Mouse (Mus musculus): ENCODE measurements around the gene Sae1. TPM values are rescaled to one million over a fixed set of nuclear protein-coding genes. Genes with fewer than 3 reads are reported as not detected.

Sae1 gene
- 23.0 and 29.2 TPM in 2 replicates for polyA plus RNA-seq (2012; rRNA removed)

DNA sequence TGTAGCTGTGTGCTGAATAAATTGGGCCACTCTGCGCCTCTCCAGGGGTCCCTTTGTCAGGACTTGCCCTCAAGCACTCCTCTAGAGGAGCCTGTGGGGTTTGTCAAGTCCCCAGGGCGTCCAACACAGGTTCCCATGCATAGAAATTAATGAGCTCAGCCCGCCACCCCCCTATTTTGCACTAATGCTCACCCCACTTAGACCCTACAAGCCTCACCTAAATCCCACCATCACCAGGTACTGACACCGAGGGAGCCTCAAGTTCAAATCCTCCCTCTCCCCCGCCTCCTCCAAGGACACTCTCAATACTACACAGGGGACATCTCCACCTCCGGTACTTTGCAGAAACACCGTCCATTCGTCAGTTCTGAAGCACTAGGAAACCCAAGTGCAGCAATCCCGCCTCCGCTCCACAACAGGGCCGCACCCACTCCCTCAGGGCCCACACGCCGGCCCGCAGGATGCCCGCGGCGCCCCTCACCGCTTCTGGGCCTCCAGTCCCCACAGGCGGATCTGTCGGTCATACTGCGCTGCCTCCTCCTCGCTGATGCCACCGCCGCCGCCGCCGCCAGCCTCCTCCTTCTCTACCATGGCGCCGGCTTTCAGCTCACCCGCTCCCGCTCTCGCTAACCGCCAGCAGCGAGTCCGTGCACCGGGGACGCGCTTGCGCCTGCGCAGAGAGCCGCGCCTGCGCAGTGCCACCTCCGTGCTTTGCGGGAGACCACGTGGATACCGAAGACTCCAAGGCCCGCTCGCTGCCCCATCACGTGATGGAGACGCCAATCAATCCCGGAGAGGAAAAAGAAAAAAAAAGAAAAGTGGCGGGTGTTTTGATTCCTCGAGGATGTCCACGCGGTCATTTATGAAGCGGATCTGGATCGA is at the start of gene Sae1:
Gene Sae1 (minus strand): TSS at position 647 of the 882 bp plus-strand sequence.
- Histone ChIP-seq H3K36me3 (ENCODE audit: control insufficient read depth, insufficient read depth, low read length) (no peaks in the 10 kb centered on the region), H3K27ac (ENCODE audit: insufficient read depth, low read depth, low read length) (no peak within 1 kb of the TSS), H3K4me1 (ENCODE audit: control insufficient read depth, insufficient read depth, low read length) (peaks cover 5% of the 10 kb centered on the region; the same call in 1 of the 2 replicates), H3K4me3 (ENCODE audit: insufficient read depth, low read depth, low read length) (peak within 1 kb of the TSS; percentile 74), H3K27me3 (replicated peaks; ENCODE audit: control insufficient read depth, insufficient read depth, low read length) (no peaks in the 10 kb centered on the region)
- TF ChIP-seq POLR2A (IDR thresholded peaks at IDR 0.05; ENCODE audit: low read depth, low read length) (no peak), CTCF (conservative IDR thresholded peaks at IDR 0.05; ENCODE audit: insufficient read depth, insufficient read length, low read depth, low read length) (no peak)
- under 1% methylated on average over 58 of the region's 58 CpGs for WGBS
- peak; percentile 99 for DNase-seq

DNA sequence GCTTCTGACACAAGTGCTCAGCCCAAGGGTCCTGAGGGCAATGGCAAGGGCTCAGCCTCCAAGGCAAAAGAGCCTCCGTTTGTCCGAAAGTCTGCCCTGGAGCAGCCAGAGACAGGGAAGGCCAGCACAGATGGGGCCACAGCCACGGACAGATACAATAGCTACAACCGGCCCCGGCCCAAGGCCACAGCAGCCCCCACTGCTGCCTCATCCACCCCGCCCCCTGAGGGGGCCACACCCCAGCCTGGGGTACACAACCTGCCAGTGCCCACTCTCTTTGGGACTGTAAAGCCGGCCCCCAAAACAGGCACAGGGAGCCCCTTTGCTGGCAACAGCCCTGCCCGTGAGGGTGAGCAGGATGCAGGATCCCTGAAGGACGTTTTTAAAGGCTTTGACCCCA is 47.5 kb upstream of the Sae1 start:
- no peaks in the 10 kb centered on the region for H3K4me1 ChIP-seq (ENCODE audit: control insufficient read depth, insufficient read depth, low read length)
- H3K27me3 ChIP-seq (replicated peaks; ENCODE audit: control insufficient read depth, insufficient read depth, low read length): no peaks in the 10 kb centered on the region
- 87% methylated on average over 9 of the region's 9 CpGs for WGBS
- TF ChIP-seq POLR2A (IDR thresholded peaks at IDR 0.05; ENCODE audit: low read depth, low read length): no peak
- no peak for TF ChIP-seq CTCF (conservative IDR thresholded peaks at IDR 0.05; ENCODE audit: insufficient read depth, insufficient read length, low read depth, low read length)
- H3K36me3 ChIP-seq (ENCODE audit: control insufficient read depth, insufficient read depth, low read length): no peaks in the 10 kb centered on the region; the same call in 1 of the 2 replicates
- no peak overlapping the region for H3K27ac ChIP-seq (ENCODE audit: insufficient read depth, low read depth, low read length)
- no peak for DNase-seq
- H3K4me3 ChIP-seq (ENCODE audit: insufficient read depth, low read depth, low read length): no peak overlapping the region

GRCm38 (mm10) chr7:16433352-16433971 is 45.9 kb upstream of the Sae1 start:
- H3K36me3 ChIP-seq (ENCODE audit: control insufficient read depth, insufficient read depth, low read length): no peaks in the 10 kb centered on the region; the same call in 1 of the 2 replicates
- no peak for DNase-seq
- TF ChIP-seq POLR2A (IDR thresholded peaks at IDR 0.05; ENCODE audit: low read depth, low read length): no peak
- no peak for TF ChIP-seq CTCF (conservative IDR thresholded peaks at IDR 0.05; ENCODE audit: insufficient read depth, insufficient read length, low read depth, low read length)
- WGBS: 86% methylated on average over 3 of the region's 3 CpGs
- no peak overlapping the region for H3K4me3 ChIP-seq (ENCODE audit: insufficient read depth, low read depth, low read length)
- no peaks in the 10 kb centered on the region for H3K4me1 ChIP-seq (ENCODE audit: control insufficient read depth, insufficient read depth, low read length)
- H3K27ac ChIP-seq (ENCODE audit: insufficient read depth, low read depth, low read length): no peak overlapping the region
- H3K27me3 ChIP-seq (replicated peaks; ENCODE audit: control insufficient read depth, insufficient read depth, low read length): no peaks in the 10 kb centered on the region

- TF ChIP-seq CTCF (conservative IDR thresholded peaks at IDR 0.05; ENCODE audit: insufficient read depth, insufficient read length, low read depth, low read length) (peak; percentile 87), POLR2A (IDR thresholded peaks at IDR 0.05; ENCODE audit: low read depth, low read length) (no peak)
- Histone ChIP-seq H3K4me3 (ENCODE audit: insufficient read depth, low read depth, low read length) (no peak overlapping the region), H3K4me1 (ENCODE audit: control insufficient read depth, insufficient read depth, low read length) (peaks cover 7% of the 10 kb centered on the region; the same call in 1 of the 2 replicates), H3K36me3 (ENCODE audit: control insufficient read depth, insufficient read depth, low read length) (peaks cover 7% of the 10 kb centered on the region; the same call in 1 of the 2 replicates), H3K27ac (ENCODE audit: insufficient read depth, low read depth, low read length) (no peak overlapping the region), H3K27me3 (replicated peaks; ENCODE audit: control insufficient read depth, insufficient read depth, low read length) (no peaks in the 10 kb centered on the region)
- 53% methylated on average over 4 of the region's 4 CpGs for WGBS
- peak; percentile 90 for DNase-seq
Measured at GRCm38 (mm10) chr7:16426129-16426729, 38.6 kb upstream of the Sae1 start.

DNA sequence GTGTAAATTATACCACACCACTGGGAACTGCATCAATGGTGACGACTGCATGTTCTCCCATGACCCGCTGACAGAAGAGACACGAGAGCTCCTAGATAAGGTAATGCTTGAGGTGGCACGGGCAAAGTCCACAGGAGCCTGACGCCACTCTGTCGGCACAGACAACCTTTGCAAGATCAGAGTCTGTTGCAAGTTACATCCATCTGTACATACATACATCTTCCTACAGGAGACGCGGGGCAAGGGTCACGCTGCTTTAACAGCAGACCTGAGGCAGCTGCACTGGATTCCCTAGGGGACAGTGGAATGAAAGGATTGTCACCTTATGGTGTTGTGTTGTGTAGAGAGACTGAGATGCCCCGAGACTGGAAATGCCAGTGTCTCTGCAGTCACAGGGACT is 38.1 kb upstream of the Sae1 start:
- no peak for TF ChIP-seq POLR2A (IDR thresholded peaks at IDR 0.05; ENCODE audit: low read depth, low read length)
- no peak for TF ChIP-seq CTCF (conservative IDR thresholded peaks at IDR 0.05; ENCODE audit: insufficient read depth, insufficient read length, low read depth, low read length)

DNA sequence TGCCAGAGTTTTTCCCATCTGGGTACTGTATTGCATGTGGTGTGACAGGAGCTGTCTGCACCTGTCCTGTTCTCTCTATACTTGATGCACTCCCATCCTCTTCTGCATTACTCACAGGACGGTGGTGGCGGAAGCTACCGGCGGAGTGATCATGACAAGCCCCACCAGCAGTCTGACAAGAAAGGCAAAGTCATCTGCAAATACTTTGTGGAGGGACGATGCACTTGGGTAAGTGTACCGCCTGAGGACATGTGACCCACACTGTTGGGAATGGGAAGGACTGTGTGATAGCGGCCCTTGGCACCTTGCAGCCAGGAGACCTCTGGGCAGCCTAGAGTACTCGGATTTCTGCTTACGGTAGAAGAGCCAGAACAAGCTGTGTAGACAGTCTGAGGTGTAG is 36.1 kb upstream of the Sae1 start:
- Histone ChIP-seq H3K27ac (ENCODE audit: insufficient read depth, low read depth, low read length) (no peak overlapping the region), H3K36me3 (ENCODE audit: control insufficient read depth, insufficient read depth, low read length) (peaks cover 7% of the 10 kb centered on the region; the same call in 1 of the 2 replicates), H3K4me1 (ENCODE audit: control insufficient read depth, insufficient read depth, low read length) (peaks cover 19% of the 10 kb centered on the region), H3K4me3 (ENCODE audit: insufficient read depth, low read depth, low read length) (no peak overlapping the region), H3K27me3 (replicated peaks; ENCODE audit: control insufficient read depth, insufficient read depth, low read length) (no peaks in the 10 kb centered on the region)
- 73% methylated on average over 9 of the region's 9 CpGs for WGBS
- no peak for DNase-seq
- TF ChIP-seq CTCF (conservative IDR thresholded peaks at IDR 0.05; ENCODE audit: insufficient read depth, insufficient read length, low read depth, low read length) (no peak), POLR2A (IDR thresholded peaks at IDR 0.05; ENCODE audit: low read depth, low read length) (no peak)

More for the DNA sequence above, 38.1 kb upstream of the Sae1 start:
- H3K27ac ChIP-seq (ENCODE audit: insufficient read depth, low read depth, low read length): no peak overlapping the region
- WGBS: 77% methylated on average over 10 of the region's 10 CpGs
- H3K4me3 ChIP-seq (ENCODE audit: insufficient read depth, low read depth, low read length): no peak overlapping the region
- H3K27me3 ChIP-seq (replicated peaks; ENCODE audit: control insufficient read depth, insufficient read depth, low read length): no peaks in the 10 kb centered on the region
- no peak for DNase-seq
- peaks cover 7% of the 10 kb centered on the region; the same call in 1 of the 2 replicates for H3K36me3 ChIP-seq (ENCODE audit: control insufficient read depth, insufficient read depth, low read length)
- peaks cover 8% of the 10 kb centered on the region; the same call in 1 of the 2 replicates for H3K4me1 ChIP-seq (ENCODE audit: control insufficient read depth, insufficient read depth, low read length)
